Mouse (Mus musculus) forebrain, embryonic 11.5 days (tissue): Measurements from ENCODE around the gene Ncs1. TPM values are rescaled to one million over a fixed set of nuclear protein-coding genes. Genes with fewer than 3 reads are reported as not detected.

Source experiments
- ATAC-seq: fragments of 200-750 bp; cut with Nextera tagmentation; replicated peaks from 2 replicates; pipeline ENCODE4 v1.8.0; 2017; ENCODE audit warnings: moderate TSS enrichment; ENCODE audit not compliant: low FRiP score
- DNase-seq: peaks from one replicate; pipeline ENCODE4 v3.0.0-alpha.2; 2017; ENCODE audit warnings: low spot score
- H3K27ac ChIP-seq: fragments of 300-500 bp; sonication (generic); 2 replicates; pipeline ENCODE4 v1.5.1; 2014; ENCODE audit warnings: low read depth, low read length
- H3K27me3 ChIP-seq: fragments of 300-500 bp; sonication (generic); 2 replicates; pipeline ENCODE4 v1.6.1; 2014; ENCODE audit warnings: mild to moderate bottlenecking, low read length, mixed read lengths; ENCODE audit not compliant: control insufficient read depth, insufficient read depth
- H3K36me3 ChIP-seq: fragments of 300-500 bp; sonication (generic); 2 replicates; pipeline ENCODE4 v1.6.1; 2014; ENCODE audit warnings: mild to moderate bottlenecking, low read length, moderate library complexity, mixed read lengths; ENCODE audit not compliant: control insufficient read depth, insufficient read depth
- H3K4me1 ChIP-seq: fragments of 300-500 bp; sonication (generic); replicated peaks from 2 replicates; pipeline ENCODE4 v1.6.1; 2014; ENCODE audit warnings: low read length, mixed read lengths; ENCODE audit not compliant: control insufficient read depth, insufficient read depth
- H3K4me2 ChIP-seq: fragments of 300-500 bp; sonication (generic); 2 replicates; pipeline ENCODE4 v1.6.1; 2014; ENCODE audit warnings: low read depth, mild to moderate bottlenecking, low read length, moderate library complexity, mixed read lengths; ENCODE audit not compliant: severe bottlenecking
- H3K4me3 ChIP-seq: fragments of 300-500 bp; sonication (generic); 2 replicates; pipeline ENCODE4 v1.5.1; 2014; ENCODE audit warnings: low read depth, low read length
- H3K9ac ChIP-seq: fragments of 300-500 bp; sonication (generic); 2 replicates; pipeline ENCODE4 v1.6.1; 2014; ENCODE audit warnings: low read length
- H3K9me3 ChIP-seq: fragments of 300-500 bp; sonication (generic); 2 replicates; pipeline ENCODE4 v1.6.1; 2016; ENCODE audit warnings: low read length, mixed read lengths; ENCODE audit not compliant: control insufficient read depth
- WGBS: fragments of 180-500 bp; shearing (Covaris S2); extraction: QIAGEN DNeasy Blood & Tissue Kit; methylation state at CpG from one replicate; pipeline ENCODE4 v1.1.7; 2014; 5-methylcytosine and 5-hydroxymethylcytosine counted together
- polyA plus RNA-seq: library from polyadenylated mRNA; unstranded; fragments of >200 nt; fragmentation: Nextera tagmentation; extraction: Ambion mirVana; gene quantifications from 2 replicates; pipeline ENCODE4 v1.2.1, GENCODE M21; 2014

Ncs1 gene
- polyA plus RNA-seq, 1 experiment from 2014 or later = 65.6 TPM

DNA sequence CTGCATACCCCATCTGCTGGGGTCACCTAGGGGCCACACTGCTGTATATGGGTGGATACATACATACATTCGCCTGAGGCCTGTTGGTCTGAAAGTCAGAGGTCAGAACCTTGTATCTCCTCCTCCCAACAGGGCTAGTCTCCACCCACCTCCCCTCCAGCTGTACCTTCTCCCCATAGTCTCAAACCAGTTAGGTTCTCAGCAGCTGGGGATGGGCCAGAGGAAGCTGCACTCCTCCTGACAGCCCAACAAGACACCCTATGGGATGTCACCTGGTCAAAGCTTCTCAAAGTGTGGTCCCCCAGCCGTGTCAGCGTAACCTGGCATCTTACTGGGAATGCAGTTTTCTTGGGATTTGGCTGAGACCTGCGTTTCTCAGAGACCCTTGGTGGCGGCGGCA lies 50.8 kb downstream of the Ncs1 start:
- no peaks in the 10 kb centered on the region for H3K27me3 ChIP-seq

GRCm38 (mm10) chr2:31297602-31298268 lies 52.1 kb downstream of the Ncs1 start:
- no peaks in the 10 kb centered on the region; the same call in 1 of the 2 replicates for H3K36me3 ChIP-seq
- ATAC-seq (peak; percentile 89), DNase-seq (peak; percentile 72)
- H3K27ac ChIP-seq = no peak overlapping the region
- H3K9ac ChIP-seq = peak overlapping the region; percentile 30
- peaks cover 2% of the 10 kb centered on the region; the same call in 1 of the 2 replicates for H3K4me1 ChIP-seq
- H3K4me2 ChIP-seq = peak overlapping the region; percentile 55
- 3% methylated on average over 17 of the region's 17 CpGs for WGBS
- H3K9me3 ChIP-seq = no peaks in the 10 kb centered on the region
- H3K4me3 ChIP-seq = peak overlapping the region; percentile 28
- H3K27me3 ChIP-seq = no peaks in the 10 kb centered on the region

More for the DNA sequence above, 50.8 kb downstream of the Ncs1 start:
- Histone ChIP-seq H3K9me3 (no peaks in the 10 kb centered on the region), H3K27ac (no peak overlapping the region), H3K4me1 (peaks cover 2% of the 10 kb centered on the region; the same call in 1 of the 2 replicates), H3K4me2 (no peak overlapping the region), H3K9ac (no peak overlapping the region), H3K4me3 (no peak overlapping the region), H3K36me3 (no peaks in the 10 kb centered on the region; the same call in 1 of the 2 replicates)
- ATAC-seq = no peak
- DNase-seq = no peak
- WGBS = 83% methylated on average over 6 of the region's 6 CpGs

DNA sequence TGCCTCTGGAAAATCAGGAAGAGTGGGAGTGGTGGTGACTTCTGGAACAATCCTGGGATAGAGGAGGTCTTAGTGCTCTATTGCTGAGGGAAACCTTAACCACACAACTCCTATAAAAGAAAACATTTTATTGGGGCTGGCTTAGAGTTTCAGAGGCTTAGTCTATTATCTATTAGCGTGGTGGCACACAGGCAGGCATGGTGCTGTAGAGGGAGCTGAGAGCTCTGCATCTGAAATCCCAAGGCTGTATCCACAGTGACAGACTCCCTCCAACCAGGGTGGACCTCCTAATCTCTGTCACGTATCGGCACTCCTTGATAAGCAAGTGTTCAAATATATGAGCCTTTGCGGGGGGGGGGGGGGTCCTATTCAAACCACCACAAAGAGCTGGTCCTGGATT lies 53.2 kb downstream of the Ncs1 start:
- no peak overlapping the region for H3K27ac ChIP-seq
- no peaks in the 10 kb centered on the region for H3K36me3 ChIP-seq
- no peak overlapping the region for H3K9ac ChIP-seq
- 43% methylated on average over 4 of the region's 4 CpGs for WGBS
- DNase-seq = no peak
- no peaks in the 10 kb centered on the region for H3K27me3 ChIP-seq
- H3K9me3 ChIP-seq = no peaks in the 10 kb centered on the region
- no peak overlapping the region for H3K4me3 ChIP-seq
- H3K4me2 ChIP-seq = peak overlapping the region; percentile 55; the same call in 1 of the 2 replicates
- peaks cover 2% of the 10 kb centered on the region; the same call in 1 of the 2 replicates for H3K4me1 ChIP-seq
- ATAC-seq = no peak

- Histone ChIP-seq H3K27me3 (no peaks in the 10 kb centered on the region), H3K9ac (no peak overlapping the region), H3K36me3 (no peaks in the 10 kb centered on the region), H3K4me1 (peaks cover 2% of the 10 kb centered on the region; the same call in 1 of the 2 replicates), H3K4me3 (no peak overlapping the region), H3K9me3 (no peaks in the 10 kb centered on the region), H3K27ac (no peak overlapping the region), H3K4me2 (0 out of 2 replicates have a peak overlapping the region, but pooled peaks have one; percentile 2)
- WGBS = 32% methylated on average over 4 of the region's 4 CpGs
- ATAC-seq = 0 out of 2 replicates have a peak, but pooled peaks have one; percentile 9
- no peak for DNase-seq
These were observed 53.6 kb downstream of the Ncs1 start for GRCm38 (mm10) chr2:31299266-31299665.

- DNase-seq (no peak), ATAC-seq (no peak)
- Histone ChIP-seq H3K36me3 (no peaks in the 10 kb centered on the region), H3K4me2 (no peak overlapping the region), H3K4me1 (peaks cover 2% of the 10 kb centered on the region; the same call in 1 of the 2 replicates), H3K9me3 (no peaks in the 10 kb centered on the region), H3K4me3 (no peak overlapping the region), H3K9ac (no peak overlapping the region), H3K27me3 (no peaks in the 10 kb centered on the region), H3K27ac (no peak overlapping the region)
- 77% methylated on average over 10 of the region's 10 CpGs for WGBS
These were observed 54.4 kb downstream of the Ncs1 start for GRCm38 (mm10) chr2:31299996-31300395.

DNA sequence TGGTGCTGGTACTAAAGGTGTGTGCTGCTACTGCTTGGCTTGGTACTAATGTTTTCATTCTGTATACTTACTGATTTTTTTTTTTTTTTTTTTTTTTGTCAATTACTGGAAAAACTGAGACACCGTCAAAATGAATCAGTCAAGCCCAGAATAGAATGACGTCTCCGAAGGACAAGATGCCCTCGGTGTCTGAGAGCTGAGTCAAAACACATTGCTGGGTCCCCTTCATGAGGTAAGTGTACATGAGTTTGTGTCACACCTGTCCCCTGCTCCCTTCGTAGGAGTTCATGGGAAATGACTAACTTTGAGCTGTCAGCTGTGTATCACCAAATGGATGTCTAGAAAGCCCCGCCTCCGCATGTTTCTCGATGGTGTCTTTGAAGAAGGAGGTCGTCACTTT lies 57.6 kb downstream of the Ncs1 start:
- Histone ChIP-seq H3K9ac (no peak overlapping the region), H3K4me1 (no peaks in the 10 kb centered on the region; the same call in 1 of the 2 replicates), H3K4me3 (no peak overlapping the region), H3K9me3 (no peaks in the 10 kb centered on the region; the same call in 1 of the 2 replicates), H3K4me2 (no peak overlapping the region), H3K27ac (no peak overlapping the region), H3K27me3 (no peaks in the 10 kb centered on the region), H3K36me3 (no peaks in the 10 kb centered on the region)
- DNase-seq (no peak), ATAC-seq (no peak)
- 88% methylated on average over 9 of the region's 9 CpGs for WGBS

GRCm38 (mm10) chr2:31304191-31304590 lies 58.6 kb downstream of the Ncs1 start:
- H3K9me3 ChIP-seq = no peaks in the 10 kb centered on the region; the same call in 1 of the 2 replicates
- ATAC-seq (no peak), DNase-seq (no peak)
- H3K4me1 ChIP-seq = no peaks in the 10 kb centered on the region
- H3K27me3 ChIP-seq = no peaks in the 10 kb centered on the region
- H3K36me3 ChIP-seq = no peaks in the 10 kb centered on the region
- H3K27ac ChIP-seq = no peak overlapping the region
- no peak overlapping the region for H3K4me3 ChIP-seq
- no peak overlapping the region for H3K9ac ChIP-seq
- WGBS = 82% methylated on average over 9 of the region's 9 CpGs
- no peak overlapping the region for H3K4me2 ChIP-seq

DNA sequence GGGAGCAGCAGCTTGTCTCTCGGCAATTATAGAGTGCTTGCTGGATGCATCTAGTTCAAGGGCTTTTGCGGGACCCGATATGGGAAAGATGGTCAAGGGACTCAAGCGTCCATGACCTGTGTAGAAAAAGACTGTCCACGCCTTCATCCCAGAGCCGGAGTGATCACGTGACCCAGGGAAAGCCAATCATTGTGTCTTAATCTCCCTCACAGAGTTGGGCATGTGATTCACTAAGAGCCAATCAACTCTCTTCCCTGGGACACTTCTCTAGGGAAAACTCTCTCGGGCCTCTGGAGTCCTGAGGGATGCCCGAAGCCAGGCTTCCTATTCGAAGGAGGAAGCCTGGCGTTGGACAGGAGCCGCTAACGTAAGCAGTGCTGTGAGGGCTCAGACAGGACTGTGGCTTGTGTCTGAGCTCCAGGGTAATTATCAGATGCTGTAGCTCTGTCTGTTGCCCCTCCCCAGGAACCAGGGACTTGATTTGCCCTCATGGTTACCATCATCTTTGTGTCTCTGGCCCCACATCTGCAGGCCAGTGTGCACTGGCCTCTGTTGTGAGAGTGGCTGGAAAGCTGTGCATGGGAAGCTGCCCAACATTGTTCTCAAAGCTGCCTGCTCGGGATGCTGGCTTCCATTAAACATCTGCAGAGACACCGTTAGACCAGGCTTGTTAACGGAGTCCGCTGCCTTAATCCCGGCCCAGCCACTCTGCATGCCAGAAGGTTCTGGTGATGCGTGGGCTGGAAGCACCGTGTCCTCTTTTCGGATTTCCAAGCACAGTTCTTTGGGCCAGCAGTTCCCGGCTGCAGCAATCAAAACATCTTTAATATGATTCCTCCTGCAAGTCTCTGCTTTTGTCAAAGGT lies 59.4 kb downstream of the Ncs1 start:
- Histone ChIP-seq H3K36me3 (no peaks in the 10 kb centered on the region), H3K27me3 (no peaks in the 10 kb centered on the region), H3K27ac (no peak overlapping the region), H3K4me1 (no peaks in the 10 kb centered on the region), H3K9ac (no peak overlapping the region), H3K9me3 (no peaks in the 10 kb centered on the region; the same call in 1 of the 2 replicates), H3K4me3 (no peak overlapping the region), H3K4me2 (no peak overlapping the region)
- WGBS = 83% methylated on average over 22 of the region's 22 CpGs
- DNase-seq (no peak), ATAC-seq (no peak)
